Mouse (Mus musculus): ENCODE data around the gene Ccna2.
"Not testable (repeated sequence)": the region's sequence is repeated elsewhere in the genome, so short reads cannot be mapped to it uniquely, and the experiment has no call there.

The Ccna2 gene

DNA sequence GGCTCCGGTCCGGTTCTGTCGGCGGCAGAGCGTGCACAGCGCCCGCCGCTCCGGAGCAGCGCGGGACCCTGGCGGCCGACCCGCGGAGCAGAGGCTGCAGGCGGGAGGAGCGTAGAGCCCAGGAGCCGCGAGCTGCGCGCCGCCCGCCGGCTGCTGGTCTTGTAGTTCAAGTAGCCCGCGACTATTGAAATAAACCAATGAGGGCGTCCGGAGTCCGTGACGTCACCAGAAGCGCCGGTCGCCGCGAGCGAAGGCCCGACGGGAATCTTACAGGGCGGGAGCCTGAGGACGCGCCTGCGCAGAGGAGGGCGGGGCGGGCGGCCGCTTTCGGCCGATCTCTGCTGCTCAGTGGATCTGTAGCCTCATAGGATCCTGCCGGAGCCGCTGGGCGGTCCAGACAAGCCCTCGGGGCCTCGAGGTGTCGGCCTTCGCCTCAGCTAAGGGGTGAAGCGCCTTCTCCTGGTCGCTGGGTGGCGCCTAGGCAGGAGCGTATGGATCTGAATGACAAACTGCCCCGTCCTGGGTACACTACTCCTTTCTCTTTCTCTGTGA, at the start of gene Ccna2:
TSS of gene Ccna2 (minus strand) at position 324 of the 552 bp plus-strand sequence.
- peak; percentile 99 for DNase-seq (ENCODE audit: low read depth, low spot score)

DNA sequence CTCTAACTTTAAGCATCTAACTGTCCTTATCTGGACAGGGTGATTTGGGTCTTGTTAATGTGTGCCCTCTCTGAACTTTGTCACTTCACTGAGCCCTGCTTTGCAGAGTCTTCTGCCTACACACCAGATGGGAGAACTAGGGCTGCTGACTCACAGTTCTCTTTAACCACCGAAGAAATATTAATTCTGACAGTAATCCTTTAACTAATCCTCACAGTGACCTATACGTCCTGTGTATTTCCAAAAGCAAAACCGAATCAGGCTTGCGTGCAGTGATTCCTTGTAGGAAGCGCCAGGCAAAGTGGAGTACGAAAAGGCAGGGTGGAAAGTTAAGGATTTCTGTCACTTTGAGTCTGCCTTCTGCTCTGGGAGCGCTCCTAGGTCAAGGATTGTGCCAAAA, 46.2 kb upstream of the Ccna2 start:
- DNase-seq (ENCODE audit: low read depth, low spot score): no peak

DNA sequence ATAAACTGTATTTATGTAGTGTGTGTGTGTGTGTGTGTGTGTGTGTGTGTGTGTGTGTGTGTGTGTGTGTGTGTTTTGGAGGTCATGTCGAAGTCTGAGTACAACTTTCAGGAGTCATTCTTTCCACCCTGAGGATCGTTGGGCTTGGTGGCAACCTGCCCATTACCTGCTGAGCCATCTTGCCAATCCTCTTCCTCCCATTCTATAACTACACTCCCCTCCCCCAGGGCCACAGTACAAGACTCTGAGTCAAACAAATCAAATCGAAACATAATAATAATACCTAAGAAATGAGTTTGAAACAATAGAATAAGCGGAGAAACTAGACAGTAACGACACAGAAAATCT, 41.9 kb upstream of the Ccna2 start:
- no peak for DNase-seq (ENCODE audit: low read depth, low spot score)

DNA sequence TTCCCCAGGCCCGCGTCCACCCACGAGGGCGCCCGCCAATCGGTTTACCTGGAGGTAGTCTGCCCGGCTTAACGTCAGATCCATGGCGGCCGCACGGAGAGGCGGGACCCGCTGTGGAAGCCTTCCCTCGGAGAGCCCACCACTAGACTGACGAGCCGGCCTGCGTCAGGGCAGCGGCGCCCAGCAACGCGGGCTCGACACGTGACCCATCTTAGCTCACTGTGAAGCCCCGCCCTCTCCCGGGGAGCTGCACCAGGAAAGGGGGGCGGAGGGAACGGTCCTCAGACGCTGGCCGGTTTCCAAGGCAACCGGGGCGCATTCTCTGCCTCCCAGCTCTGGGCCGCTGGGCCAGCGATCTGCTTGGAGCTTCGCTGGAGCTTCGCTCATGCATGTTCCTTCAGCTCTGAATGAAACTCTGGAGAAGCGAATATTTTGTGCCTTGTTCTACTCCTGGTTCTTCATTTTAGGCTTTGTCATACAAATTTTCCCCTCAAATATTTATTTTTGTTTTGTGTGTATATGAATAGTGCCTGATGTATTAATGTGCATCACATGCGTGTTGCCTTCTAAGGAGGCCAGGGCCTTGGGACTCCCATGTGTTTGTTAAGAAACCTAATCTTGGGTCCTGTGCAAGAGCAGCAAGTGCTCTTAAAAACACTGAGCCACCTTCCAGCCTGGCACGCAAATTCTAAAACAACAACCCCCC, 41.4 kb upstream of the Ccna2 start, which contains the start of gene Bbs7:
TSS of gene Bbs7 (minus strand) at position 276 of the 706 bp plus-strand sequence.
- peak; percentile 86 for DNase-seq (ENCODE audit: low read depth, low spot score)

DNA sequence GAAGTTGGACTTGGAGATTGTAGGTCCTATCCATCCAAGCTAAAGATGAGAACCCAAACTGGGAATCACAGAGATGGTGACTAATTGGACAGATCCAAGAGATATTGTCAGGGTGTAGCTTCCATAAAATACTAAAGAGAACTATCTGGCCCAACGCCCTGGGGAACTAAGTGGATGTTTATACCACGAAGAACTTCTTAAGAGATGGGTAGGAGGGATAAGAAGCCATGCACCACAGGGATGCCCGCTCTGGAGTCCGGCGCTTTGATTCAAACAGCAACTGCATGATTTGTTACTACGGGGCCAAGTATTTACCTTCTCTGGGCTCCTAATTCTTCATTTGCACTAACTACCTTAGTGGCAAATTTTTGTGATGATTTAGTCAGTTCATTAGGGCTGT, 40.7 kb upstream of the Ccna2 start:
- DNase-seq (ENCODE audit: low read depth, low spot score): no peak

DNA sequence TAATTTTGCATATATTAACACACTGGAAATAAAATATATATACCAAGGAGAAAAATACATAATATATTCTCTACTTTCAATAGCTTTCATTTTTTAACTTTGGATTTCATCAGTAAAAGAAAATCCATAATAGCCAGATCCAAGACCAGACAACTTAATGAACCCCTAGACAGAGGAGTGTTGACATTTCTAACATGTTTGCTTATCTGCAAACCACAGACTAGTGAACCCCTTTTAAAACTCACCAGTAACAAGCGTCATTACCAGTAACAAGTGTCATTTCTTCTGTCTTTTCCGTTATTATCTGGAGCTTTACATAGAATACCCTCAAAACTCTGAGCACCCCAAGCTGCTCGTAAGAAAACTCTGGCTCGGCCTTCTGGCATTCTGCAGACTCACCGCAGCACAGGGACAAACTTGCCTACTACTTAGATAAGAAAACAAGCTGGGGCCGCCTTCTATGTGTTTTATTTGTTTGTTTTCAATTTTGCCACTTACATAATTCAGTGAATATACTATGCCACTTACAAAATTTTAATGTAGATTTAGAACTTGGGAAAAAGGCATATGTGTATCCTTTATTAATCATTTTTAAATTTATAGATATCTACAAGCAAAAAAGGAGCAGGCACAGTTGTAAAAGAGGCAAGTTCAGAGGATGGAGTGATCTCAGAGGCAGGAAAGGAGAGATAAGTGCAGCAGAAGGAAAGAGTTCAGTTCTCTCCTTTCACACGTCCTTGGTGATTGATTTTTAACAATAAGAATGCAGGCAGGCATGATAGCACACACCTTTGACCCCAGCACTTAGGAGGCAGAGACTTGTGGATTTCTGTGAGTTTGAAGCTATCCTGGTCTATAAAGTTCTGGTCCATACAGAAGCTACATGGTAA, 34.2 kb upstream of the Ccna2 start:
- no peak for DNase-seq (ENCODE audit: low read depth, low spot score)

DNA sequence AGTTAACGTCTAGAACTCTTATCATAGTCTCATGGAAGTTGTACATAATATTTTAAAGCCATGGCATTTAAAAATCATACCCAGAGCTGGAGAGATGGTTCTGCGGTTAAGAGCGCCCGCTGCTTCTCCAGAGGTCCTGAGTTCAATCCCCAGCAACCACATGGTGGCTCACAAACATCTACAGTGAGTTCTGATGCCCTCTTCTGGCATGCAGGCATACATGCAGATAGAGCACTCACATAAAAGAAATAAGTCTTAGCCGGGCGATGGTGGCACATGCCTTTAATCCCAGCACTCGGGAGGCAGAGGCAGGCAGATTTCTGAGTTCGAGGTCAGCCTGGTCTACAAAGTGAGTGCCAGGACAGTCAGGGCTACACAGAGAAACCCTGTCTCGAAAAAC, 27.8 kb upstream of the Ccna2 start:
- DNase-seq (ENCODE audit: low read depth, low spot score): not testable (repeated sequence)

DNA sequence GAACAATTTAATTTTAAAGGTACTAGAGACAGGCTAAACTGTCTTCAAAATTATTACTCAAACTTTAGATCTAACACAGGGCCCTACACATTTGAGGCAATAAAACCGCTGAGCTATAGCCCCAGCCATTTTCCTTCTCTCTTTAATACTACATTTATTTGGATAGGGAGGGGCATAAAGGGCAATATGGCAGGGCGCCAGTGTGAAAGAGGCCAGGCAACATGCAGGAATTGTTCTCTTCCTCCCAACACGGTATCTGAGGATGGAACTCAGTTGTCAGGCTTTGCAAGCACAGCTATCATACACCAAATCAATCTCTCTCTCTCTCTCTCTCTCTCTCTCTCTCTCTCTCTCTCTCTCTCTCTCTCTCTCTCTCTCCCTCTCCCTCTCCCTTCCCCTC, 26.9 kb upstream of the Ccna2 start:
- no peak for DNase-seq (ENCODE audit: low read depth, low spot score)

DNA sequence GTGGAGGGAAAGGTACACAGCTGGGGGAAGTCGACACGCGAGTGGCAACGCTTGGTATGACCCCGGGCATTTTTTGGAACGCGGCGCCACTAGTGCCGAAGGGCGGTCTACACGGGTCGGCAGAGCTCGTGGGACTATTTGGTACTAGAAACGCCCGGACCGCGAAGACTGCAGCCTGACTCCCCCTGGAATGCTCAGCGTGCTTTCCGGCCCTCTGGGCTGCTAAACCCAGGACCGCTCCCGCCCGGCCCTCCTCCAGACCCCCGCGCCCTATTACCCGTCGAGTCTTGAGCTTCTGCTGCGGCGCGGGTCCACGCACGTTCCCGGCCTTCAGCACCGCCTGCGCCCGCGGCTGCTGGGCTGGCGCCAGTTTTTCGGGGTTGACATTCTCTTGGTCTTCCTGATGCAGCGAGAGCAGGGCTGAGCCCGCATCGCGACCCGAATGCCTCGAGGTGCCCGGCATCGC, 556 bp downstream of the Ccna2 start:
- peak; percentile 4 for DNase-seq (ENCODE audit: low read depth, low spot score)

DNA sequence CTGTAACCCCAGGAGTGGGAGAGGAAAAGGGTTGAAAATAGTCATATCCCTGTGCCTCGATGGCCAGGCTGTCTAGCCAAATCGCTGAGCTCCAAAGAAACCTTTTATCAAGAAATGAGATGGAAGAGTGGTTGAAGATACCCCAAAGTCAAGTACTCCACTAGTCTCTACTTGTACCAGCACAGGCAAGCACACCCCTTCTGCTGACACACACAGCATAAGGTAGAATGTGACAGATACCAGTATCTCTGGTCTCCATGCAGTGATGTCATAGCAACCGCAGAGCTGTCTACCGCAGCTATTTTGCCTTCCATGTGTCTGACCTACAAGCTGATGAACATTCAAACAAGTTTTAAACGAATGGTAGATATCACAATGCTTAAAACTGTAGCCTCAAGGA, 2.1 kb downstream of the Ccna2 start:
- no peak for DNase-seq (ENCODE audit: low read depth, low spot score)

DNA sequence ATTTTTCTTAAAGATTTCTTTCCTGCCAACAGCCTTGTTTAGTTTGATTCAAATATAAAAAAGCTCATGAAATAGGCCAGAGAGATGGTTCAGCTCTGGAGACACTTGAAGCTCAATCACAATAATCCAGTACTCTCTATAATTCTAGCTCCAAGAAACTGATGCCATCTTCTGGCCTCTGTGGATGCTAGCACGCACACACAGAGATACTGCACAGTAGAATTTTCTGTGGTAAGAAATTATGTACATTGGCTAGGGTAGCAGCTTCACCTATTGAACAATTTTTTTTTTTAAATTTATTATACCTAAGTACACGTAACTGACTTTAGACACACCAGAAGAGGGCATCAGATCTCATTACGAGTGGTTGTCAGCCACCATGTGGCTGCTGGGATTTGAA, 8.3 kb downstream of the Ccna2 start:
- DNase-seq (ENCODE audit: low read depth, low spot score): no peak

DNA sequence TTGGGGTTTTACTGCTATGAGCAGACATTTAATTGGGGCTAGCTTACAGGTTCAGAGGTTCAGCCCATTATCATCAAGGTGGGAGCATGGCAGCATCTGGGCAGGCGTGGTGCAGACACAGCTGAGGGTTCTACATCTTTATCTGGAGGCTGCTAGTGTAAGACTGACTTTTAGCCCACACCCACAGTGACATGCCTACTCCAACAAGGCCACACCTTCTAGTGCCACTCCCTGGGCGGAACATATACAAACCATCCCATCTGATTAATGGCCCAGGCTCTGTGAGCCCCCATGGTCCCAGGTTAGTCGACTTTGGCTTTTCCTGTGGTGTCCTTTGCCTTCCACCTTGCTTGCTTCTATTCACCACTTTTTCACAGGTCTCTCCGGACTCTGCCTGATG, 12.3 kb downstream of the Ccna2 start:
- DNase-seq (ENCODE audit: low read depth, low spot score): no peak

DNA sequence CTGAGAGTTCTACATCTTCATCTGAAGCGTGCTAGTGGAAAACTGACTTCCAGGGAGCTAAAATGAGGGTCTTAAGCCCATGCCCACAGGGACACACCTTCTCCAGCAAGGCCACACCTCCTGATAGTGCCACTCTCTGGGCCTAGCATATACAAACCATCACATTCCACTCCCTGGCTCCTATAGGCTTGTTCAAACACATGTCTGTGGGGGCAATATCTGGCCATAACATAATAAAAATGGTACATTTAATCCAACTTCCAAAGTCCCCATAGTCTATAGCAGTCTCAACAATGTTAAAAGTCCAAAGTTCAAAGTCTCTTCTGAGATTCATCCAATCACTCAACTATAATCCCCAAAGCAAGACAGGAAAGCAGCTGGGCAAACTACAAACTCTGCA, 14.3 kb downstream of the Ccna2 start:
- no peak for DNase-seq (ENCODE audit: low read depth, low spot score)

DNA sequence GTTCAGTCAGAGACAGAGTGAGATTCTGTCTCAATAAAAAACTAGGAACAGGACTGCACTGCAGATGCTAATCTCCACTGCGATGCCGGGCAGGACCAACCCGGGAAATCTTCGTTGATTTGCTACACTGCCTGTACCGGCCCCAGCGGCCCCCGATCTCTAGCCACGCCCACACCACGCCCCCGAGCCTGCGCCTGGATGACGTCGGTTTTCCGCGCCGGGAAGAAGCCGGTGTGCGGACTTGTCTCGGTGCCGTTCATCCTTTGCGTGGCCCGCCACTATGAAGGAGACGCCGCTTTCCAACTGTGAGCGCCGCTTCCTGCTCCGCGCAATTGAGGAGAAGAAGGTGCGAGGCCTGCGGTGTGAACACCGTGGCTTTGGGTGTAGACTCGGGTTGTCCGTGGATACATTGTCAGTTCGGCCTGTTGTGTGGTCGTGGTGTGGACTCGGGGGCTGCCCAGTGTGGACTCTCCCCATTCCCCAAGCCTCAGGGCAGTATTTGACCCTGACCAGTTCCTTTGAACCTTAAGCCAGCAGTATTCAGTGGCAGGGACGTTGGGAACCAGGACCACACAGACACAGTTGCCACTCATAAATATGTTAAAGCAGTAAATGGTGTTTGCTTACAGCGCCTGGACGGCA, 19.4 kb downstream of the Ccna2 start, which contains the start of gene Exosc9:
TSS of gene Exosc9 (plus strand) at position 201 of the 642 bp plus-strand sequence.
- DNase-seq (ENCODE audit: low read depth, low spot score): peak; percentile 90

DNA sequence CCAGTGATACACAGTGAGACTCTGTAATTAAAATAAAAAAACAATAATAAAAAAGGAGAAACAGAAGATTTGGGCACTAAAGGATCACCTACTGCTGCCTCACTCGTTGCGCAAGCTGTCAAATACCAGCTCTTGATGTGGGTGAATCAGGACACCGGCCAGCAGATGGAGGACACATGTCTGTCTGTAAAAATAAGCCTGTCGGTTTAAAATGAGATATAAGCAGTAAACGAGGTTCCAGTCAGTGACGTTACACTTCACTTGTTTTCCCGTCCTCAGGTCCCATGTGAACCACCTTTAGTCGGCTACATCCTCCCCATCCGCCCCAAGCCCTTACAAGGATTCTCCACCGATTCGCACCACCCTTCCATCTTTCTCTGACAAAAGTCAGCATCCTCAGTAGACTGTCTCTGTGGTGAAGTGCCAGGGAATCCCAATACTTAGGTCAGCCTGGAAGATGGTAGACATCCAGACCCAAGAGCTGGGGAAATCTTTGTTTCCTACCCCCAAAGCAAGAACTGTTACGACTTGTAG, 20.0 kb downstream of the Ccna2 start:
- DNase-seq (ENCODE audit: low read depth, low spot score): peak; percentile 60

DNA sequence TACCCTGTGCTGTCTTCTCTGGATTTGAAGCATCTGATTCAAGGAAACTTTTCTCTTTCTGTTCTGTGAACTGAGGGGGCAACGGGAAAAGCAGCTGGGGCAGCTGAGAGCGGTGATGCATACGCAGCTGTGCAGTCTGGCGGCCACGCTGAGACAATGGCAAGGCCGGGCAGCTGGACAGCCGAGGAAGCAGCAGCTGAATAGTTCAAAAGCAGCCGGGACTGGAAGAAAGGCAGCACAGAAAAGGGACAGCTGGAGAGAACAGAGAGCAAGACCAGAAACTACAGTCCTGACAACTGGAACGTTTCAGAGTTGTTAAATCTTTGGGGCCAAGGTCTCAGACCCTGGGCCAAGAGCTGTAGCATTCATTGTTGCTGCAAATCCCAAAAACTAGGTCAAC, 20.6 kb downstream of the Ccna2 start:
- DNase-seq (ENCODE audit: low read depth, low spot score): no peak

DNA sequence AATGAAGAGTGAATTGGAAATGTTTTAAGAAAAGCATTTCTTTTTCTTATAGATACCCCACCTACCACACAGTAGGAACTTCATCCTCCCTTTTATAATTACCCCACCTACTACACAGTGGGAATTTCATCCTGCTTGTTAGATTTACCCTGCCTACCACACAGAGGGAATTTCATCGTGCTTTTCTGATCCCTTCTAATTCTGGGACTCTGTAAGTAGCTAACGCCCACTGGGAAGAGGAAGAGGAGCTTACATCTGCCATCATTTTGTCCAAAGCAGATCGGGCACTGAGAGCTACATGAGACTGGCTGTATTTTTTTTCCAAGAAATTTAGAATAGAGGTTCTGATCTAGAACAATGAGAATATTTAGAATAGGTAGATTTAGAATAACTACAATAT, 27.0 kb downstream of the Ccna2 start:
- no peak for DNase-seq (ENCODE audit: low read depth, low spot score)

DNA sequence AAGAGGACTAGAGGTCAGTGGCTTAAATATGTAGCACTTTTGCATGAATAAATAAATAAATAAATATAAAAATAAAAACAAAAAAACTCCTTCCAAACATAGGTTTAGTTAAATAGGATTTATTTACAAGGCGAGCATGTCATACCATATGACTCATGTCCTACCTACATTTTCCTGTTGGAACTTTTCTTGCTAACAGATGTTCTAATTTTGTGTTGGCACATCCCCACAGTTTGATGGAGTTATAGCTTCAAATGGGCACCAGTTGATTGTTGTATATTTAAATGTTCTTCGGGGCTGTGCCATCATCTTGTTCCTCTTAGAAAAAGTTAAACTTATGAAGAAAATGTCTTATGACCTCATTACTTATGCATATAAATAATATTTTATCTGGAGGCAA, 30.6 kb downstream of the Ccna2 start:
- DNase-seq (ENCODE audit: low read depth, low spot score): no peak

DNA sequence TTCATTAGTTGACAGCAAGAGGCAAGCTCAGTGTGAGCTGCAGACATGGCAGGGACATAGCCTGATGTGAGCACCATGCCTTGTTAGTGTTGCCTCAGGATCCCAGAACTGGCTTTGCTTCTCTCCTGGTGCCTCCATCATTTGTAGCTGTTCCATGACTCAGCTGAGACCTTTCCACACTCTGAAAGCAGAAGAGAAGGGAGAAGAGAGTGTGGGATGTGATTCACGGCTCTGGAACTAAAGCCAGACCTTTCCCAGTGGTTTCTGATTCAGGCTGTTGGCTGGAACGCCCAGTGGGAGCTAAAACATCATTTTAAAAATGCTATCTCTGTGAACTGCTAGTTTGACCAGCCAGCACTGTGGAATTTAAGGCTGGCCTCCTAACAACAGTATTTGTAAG, 31.2 kb downstream of the Ccna2 start:
- no peak for DNase-seq (ENCODE audit: low read depth, low spot score)

DNA sequence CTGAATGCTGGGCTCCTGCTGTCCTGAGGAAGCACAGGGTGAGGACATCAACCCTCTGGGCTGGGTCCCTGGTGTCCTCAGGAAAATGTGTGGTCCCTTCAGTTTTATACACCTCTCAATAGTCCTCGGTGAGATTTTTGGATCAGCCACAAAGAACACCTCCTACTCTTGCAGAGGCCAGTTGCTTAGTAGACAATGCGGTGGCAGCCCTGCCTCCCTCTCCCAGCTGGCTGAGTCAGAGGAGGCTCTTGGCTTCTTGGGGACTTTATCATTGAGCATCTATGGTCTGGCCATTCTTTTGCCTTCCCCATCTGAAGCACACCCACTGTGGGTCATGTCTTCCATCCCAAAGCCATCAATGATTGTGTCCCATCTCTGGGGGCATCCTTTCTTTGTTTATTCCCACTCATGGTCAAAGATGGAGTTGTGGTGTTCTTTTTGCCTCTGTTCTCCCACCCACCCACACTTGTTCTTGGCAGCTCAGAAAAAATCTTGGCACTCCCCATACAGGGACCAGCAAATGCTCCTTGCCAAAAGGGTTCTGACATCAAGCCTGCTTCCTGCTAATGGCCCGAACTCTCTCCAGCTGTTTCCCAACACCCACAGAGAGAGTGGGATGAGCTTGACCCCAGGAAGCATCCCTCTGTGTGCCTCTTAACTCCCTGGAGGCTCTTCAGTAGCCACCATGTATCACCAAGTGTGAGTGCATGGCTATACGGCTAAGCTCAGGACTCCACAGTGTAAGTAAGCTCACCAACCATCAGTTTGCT, 34.1 kb downstream of the Ccna2 start:
- DNase-seq (ENCODE audit: low read depth, low spot score): no peak

DNA sequence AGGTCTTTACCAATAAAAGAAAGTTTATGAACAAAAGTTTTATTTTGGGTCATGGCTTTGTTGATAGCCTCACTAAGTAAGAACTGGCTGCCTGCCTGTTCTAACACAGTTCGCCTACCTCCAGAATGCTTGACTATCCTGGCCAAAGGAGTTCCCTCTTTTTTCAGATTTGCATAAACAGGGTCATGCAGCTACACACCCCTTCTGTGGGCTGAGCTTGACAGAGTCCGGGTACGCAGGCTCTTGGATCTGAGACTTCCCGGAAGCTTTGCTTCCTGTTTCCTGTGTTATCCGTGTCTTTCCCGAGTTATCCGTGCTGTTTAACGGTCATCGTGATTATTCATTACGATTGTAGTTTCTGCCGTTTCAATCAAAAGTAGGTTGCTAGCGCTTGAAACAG, 35.9 kb downstream of the Ccna2 start:
- DNase-seq (ENCODE audit: low read depth, low spot score): no peak

Data from CD4-positive helper T cell, adult 2 months (primary cell).